Mouse (Mus musculus): ENCODE results near the gene Pcbp4.
"Not testable (repeated sequence)": the region's sequence is repeated elsewhere in the genome, so short reads cannot be mapped to it uniquely, and the experiment has no call there.

The Pcbp4 gene

DNA sequence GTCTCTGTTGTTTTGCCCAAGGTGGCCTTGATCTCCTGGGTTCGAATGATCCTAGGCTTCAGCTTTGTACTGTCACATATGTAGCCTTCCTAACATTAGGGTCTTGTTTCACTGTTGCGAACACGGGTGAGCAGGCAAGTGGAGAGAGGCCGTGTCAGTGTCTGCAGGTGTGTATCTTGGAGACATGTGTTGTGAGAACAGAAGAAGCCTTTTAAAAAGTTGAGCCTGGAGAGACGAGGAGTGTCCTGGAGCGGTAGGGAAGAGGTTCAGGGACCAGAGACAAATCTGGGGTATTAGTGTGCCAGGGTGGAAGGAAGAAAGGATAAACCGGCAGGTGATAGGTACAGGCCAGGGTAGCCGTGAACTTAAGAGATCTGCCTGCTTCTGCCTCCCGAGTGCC, 25.0 kb downstream of the Pcbp4 start:
- in situ Hi-C loops (cut with MboI, MseI) = loop anchor here (5.0 kb wide), 2 partner anchors 41 to 196 kb away; partner anchors contain the start of genes Acy1 and Poc1a

DNA sequence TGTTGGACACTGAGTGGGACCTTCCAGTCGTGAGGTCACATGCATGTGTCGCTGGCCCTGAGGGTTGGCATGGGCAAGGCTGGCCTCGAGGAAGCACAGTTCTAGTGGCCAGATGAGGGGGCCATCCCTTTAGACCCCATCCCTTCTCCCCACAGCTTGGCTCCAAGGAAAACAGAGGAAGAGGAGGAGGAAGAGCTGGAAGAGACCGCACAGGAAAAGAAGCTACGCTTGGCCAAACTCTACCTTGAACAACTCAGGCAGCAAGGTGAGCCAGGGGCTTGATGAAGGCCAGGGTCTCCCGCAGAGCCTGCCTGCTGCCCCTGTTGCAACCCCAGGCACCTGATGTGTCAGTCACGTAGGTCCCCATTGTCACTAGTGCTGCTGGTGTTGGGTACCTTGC, 27.4 kb downstream of the Pcbp4 start:
- in situ Hi-C loops (cut with MboI, MseI) = no loop called here

DNA sequence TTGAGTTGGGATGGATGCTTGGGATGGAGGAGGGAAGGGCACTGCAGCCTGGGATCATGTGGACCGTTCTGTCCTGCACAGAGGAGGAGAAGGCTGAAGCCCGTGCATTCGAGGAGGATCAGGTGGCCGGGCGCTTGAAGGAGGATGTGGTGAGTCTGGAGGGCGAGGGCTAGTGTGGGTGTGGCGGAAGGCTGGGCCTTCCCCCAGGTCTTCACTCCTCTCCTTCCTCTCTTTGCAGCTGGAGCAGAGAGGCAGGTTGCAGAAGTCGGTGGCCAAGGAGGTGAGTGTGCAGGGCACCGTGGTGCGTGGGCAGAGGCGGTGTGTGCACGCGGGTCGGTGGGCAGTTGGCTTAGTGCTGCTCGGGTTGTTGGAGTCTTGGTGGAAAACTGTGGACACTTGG, 28.0 kb downstream of the Pcbp4 start:
- in situ Hi-C loops (cut with MboI, MseI) = no loop called here

DNA sequence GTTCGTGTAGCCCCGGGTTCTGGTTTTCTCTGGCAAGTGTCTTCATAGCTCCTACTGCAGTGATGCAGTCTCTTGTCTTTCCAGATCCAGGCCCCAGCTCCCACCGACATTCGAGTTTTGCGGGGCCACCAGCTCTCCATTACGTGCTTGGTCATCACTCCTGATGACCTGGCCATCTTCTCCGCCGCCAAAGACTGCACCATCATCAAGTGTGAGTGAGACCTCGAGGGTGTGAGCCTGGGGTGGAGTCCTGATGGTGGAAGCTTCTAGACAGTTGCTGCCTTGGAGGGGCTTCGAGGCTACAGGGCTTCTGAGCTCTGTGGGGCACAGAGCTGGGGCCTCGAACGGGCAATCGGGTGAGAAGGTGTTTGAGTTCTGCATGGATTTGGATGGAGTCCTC, 28.6 kb downstream of the Pcbp4 start:
- in situ Hi-C loops (cut with MboI, MseI) = no loop called here

DNA sequence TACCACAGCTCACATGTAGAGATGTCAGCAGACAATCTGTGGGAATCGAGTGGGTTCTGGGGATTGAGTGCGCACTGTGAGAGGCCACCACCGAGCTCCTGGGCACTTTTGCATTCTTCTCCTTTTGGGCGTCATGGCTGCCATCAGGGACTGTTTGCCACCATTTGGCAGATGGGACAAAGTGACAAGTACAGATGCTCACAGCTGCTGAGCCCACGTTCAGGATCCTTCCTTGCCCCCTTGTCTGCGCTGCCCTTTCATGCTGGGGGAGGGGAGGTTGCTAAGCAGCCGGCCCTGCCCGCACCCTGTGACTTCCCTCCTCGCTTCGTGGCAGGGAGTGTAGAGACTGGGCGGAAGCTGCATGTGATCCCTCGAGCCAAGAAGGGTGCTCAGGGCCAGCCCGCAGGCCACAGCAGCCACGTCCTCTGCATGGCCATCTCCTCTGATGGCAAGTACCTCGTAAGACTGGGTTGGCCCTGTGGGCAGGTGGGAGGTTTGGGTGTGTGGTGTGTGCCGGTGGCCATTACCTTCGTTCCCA, 29.6 kb downstream of the Pcbp4 start:
- in situ Hi-C loops (cut with MboI, MseI) = no loop called here

DNA sequence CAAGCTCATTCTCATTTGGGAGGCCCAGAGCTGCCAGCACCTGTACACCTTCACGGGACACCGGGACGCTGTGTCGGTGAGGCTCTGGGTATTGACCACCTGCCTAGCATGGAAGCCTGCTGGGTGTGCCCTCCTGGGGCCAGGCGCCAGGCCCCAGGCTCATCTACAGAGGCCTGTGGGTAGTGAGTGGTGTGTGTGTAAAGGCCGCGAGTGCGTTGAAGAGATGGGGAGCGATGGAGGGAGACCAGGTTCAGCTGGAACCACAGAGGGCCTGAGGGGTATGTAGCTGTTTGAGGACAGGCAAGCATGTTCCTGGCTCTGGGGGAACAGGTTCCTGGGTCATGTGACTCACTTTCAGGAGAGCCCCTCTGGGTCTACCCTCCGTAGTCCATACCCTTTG, 30.0 kb downstream of the Pcbp4 start:
- in situ Hi-C loops (cut with MboI, MseI) = no loop called here

DNA sequence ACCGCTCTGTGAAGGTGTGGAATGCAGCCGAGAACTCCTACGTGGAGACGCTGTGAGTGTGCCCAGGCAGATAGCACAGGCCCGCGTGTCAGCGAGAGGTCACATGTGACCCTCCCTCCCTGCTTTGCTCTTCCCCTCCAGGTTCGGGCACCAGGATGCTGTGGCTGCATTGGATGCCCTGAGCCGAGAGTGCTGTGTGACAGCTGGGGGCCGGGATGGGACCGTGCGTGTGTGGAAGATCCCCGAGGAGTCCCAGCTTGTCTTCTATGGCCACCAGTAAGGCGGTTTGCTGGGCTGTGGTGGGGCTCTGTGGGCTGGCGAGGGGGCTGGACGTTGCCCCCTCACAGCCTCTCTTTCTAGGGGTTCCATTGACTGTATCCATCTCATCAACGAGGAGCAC, 30.5 kb downstream of the Pcbp4 start:
- in situ Hi-C loops (cut with MboI, MseI) = no loop called here

DNA sequence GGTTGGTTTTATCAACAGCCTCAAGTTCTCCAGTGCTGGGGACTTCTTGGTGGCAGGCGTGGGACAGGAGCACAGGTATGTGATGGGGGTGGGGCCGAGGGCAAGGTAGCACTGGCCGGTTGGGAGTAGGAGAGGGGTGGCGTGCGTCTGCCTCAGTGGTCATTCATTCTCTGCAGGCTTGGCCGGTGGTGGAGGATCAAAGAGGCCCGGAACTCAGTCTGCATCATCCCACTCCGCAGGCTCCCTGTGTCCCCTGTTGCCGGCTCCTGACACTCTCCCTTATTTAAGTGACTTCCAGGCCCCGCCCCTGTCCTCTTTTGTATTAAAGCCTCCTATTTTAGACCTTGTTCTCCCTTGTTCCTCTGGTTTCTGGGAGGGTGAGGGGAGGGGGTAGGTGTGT, 32.0 kb downstream of the Pcbp4 start:
- in situ Hi-C loops (cut with MboI, MseI) = no loop called here

DNA sequence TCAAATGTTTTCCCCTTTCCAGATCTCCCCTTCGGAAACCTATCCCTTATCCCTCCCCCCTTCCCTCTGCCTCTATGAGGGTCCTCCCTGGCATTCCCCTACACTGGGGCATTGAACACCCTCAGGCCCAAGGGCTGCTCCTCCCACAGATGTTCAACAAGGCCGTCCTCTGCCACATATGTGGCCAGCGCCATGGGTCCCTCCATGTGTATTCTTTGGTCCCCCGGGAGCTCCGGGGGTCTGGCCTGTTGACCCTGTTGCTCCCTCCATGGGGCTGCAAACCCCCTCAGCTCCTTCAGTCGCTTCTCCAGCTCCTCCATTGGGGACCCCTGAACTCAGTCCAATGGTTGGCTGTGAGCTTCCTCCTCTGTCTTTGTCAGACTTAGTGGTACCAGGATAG, 34.5 kb downstream of the Pcbp4 start:
- in situ Hi-C loops (cut with MboI, MseI) = not testable (repeated sequence)

DNA sequence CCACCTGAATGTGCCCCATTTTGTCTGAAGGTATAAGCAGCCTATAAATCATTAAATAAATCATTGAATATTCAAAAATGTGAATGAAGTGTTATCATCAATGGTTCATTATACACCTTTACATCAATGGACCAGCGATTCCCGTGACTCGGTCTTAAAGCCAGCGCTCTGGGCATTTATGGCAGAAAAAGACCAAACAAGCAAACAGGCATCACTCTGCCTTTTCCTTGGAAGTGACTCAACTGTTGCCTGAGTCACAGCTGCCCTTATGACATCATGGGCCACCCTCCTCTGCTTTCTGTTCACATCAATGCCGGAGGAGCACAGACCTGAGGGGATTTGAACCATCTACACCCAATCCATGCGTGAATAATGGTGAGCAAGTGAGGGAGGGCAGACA, 46.6 kb downstream of the Pcbp4 start, which contains the start of gene Iqcf1:
TSS of gene Iqcf1 (plus strand) at position 301 of the 400 bp plus-strand sequence.
- in situ Hi-C loops (cut with MboI, MseI) = no loop called here

DNA sequence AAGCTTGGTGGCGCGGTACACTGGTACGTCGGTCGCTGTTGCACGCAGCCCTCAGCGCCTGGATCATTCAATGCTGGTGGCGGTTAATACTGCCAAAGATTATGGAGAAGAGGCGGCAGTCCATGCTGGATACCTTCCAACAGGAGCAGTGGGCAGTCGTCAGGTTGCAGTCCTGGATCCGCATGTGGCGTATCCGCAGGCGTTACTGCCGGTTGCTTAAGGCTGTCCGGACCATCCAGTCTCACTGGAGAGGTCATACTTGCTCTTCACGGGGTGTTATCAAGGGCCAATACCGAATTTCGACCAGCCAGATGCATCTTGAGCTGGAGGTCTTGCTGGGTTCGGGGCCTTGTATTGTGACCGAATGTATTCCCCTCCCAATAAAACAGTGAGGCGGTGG, 48.8 kb downstream of the Pcbp4 start:
- in situ Hi-C loops (cut with MboI, MseI) = no loop called here

DNA sequence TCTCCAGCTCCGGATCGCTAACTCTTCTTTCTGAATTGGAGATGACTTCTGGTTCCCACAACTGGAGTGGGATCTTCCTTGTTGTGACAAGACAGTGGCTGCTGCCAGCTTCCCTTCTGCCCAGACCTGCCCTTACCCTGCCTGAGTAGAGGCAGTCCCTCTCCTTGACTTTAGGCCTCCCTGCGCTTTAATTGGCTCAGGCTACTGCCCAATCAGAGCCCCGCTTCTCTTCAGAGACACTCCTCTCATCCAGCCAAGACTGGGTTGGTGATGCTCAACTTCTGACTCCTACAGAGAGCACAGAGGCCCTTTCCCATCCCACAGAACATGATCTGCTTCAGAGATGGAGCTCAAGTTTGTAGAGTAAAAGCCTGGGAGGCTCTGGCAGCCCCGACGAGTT, 51.2 kb downstream of the Pcbp4 start:
- in situ Hi-C loops (cut with MboI, MseI) = no loop called here

DNA sequence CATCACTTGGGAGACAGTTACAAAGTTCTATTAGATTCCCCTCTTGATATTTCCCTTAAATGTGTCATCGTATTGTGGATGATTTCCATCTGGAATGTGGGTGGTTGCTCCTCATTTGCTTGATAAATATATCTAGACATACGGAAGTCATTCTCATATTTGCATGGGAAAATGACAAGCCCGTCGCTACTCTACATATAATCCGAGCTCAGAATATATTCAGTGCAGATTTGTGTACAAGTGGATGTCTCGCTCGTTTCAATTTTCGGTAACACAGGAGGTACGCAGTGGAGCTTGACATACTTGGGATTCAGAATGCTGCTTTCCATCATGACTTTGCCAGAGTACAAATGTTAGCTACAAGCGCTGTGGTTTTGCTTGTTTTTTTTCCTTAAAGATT, 56.3 kb downstream of the Pcbp4 start:
- in situ Hi-C loops (cut with MboI, MseI) = no loop called here

DNA sequence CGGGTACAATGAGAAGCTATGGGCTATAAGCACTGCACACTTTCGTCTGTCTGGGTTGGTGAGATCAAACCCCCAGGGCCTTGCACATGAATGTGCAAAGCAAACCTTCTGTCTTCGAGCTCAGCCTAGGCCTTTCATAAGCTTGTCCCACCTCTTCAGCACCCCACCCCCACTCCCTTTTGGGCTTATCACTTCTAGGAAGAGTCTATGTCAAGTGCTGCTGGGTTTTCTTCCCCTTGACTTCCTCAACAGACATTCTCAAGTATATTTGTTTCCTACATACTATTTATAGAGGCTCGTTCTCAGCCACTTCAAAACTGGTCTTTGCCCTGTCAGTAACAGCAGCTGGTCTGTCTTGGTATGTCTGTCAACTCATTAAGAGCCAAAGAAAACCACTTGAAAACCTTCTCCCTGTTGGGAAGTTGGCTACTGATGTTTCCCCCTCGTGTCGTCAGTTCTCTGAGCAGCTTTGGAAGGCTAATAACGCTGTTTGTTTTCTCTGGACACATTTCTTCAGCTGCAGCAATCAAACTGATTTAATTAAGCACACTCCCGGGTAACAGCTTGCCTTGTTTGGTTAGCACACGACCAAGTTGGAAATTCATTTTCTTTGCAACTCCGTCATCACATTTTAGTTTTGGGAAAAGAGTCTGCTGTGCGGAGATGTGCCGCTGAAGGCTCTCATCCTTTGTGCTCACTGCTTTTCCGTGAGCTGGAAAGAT, 59.8 kb downstream of the Pcbp4 start:
- in situ Hi-C loops (cut with MboI, MseI) = no loop called here

DNA sequence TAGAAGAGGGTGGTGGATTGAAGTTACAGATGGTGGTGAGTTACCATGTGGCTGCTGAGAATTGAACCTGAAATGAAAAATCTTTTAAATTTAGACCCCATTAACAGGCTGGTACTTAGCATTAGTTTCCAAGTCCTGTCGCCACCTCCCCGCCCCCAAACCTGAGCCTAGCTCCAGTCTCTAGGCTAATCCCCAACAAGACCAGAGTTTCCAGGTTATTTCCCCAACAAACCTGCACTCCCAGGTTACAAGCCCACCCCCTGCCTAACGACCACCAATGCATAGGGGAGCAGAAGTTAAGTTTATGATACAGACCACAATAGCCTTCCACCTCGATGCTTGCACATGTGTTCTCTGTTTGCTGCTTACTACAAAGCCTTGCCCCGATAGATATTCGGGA, 60.5 kb downstream of the Pcbp4 start:
- in situ Hi-C loops (cut with MboI, MseI) = no loop called here
